Mouse (Mus musculus): Measurements from ENCODE around the gene Stard7.
"Not testable (repeated sequence)": the region's sequence is repeated elsewhere in the genome, so short reads cannot be mapped to it uniquely, and the experiment has no call there.

Stard7 gene

DNA sequence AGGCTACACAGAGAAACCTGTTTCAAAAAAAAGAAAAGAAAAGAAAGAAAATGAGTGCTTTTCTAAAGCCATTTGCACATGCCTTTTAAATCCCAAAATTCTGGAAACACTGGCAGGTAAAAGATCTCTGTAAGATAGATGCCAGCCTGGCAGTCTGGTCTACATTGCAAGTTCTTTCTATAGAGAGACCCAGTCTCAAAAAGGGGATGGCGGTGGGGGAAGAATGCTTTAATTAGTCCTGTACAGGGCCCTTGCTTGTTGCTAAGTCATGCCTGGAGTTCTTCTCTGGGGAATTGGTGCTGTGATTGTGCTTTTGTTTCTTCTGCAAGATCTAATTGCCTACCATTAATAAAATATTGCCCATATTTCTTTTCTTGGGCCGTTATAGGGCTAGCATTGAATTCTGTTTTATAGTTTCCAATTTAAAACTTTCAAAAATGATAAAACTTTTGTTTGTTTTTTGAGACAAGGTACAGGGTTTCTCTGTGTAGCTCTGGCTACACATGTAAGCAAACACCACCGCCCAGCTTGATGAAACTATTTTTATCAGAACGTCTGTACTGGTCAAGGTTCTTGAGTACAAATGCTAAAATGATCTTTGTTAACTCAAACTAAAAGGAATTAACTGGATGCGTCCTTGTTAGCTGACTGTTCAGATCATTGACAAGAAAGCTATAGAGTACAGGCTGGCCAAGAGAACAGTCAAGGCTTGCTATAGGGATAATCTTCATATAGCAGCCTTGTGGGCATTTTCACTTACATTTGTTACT lies 5.7 kb downstream of the Stard7 start:
- no peak for DNase-seq (ENCODE audit: low spot score in 2 of 2)

DNA sequence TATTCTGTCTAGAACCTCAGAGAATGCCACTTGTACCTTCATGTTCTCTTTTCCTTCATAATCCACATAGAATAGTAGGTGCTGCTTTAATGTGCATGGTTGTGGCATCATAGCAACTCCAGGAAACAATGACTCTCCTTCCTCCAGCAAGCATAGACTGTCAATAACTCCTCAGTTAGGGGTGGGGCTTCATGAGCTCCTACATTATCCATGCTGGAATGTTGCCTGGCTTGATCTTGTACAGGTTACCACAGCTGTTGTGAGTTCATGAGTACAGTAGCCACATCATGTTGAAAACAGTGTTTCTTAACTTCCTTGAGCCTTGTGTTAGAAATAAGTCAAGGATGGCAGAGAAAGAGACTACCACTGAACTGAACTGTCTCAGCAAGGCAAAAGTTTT lies 8.1 kb downstream of the Stard7 start:
- DNase-seq (ENCODE audit: low spot score in 2 of 2): no peak

DNA sequence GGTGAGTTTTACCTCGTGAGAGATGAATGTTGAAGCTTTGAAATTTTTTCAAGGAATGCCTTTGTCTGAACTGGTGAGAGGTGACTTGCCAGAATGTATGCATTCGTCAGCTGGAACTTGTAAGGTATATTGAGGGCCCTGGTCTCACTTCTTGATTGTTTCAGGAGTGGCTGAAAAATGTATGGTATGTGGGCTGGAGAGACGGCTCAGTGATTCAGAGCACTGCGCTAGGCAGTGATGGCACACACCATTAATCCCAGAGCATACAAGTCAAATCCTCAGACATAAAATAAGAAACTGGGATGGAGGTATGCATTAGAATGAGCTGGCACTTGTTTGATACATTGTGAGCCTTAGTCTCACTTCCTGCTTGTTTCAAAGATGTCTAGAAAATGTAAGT lies 22.2 kb downstream of the Stard7 start:
- DNase-seq (ENCODE audit: low spot score in 2 of 2): no peak

DNA sequence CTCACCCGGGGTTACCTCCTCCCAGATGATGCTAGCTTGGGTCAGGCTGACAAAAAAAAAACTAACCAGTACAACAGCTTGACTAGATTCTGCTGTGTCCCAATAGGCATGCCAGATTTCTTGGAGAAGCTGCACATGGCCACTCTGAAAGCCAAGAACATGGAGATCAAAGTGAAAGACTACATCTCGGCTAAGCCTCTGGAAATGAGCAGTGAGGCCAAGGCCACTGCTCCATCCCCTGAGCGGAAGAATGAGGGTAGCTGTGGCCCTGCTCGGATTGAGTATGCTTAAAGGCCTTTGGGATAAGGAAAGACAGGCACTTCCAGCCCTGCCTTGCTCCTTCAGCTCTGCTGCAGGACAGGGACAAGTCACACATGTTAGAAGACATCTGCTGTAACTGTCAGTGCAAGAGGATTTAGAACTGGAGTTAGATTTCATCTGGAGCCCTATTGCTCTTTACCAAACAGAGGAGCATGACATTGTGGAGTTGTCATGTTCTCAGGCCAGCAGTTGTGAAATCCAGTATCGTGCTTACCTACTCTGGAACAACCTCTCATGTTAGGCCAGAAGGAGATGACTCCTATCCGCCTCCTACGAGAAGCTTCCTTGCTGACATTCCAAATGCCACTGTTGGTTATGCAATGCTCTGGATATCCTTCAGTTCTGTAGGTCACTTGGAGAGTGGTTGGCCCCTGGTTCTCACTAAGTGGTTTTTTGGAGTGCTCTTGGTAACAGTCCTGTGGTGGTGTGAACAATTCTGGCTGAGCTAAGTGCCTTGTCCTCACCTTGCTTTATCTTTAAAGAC lies 27.2 kb downstream of the Stard7 start:
- DNase-seq (ENCODE audit: low spot score in 2 of 2): no peak

DNA sequence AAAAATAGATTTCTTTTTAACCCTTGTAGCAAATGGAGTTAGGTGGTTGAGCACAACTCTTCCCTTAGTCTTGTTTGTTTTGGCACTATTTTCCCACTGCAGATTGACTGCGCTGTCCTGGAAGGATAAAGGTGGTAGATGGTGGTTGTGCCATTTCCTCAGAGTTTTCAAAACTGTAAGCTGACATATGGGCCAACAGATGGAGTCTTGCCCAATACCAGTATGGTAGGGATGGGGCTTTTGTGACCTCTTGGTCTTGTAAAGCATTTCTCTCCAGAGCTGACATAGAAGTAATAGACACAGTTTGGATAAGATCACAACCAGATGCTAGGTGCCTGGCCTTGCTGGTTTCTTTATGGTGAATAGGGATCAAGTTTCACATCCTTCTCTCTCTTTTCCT lies 28.0 kb downstream of the Stard7 start:
- DNase-seq (ENCODE audit: low spot score in 2 of 2): no peak

DNA sequence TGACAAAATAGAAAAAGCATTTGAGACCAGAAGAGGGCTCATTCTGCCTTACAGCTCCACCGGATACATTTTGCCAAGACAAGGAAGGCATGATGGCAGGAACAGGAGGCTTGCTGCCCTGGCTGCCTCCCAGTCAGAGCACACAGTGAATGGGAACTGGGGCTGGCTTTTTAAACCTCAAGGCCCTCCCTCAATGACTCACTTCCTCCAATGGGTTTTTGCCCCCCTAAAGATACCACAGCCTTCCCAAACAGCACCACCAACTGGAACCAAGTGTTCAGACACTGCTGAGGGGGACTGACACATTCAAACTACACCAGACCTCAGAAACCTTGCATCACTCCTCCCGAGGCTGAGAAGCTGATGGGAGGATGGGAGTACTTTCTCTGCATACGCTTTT lies 30.7 kb downstream of the Stard7 start:
- no peak for DNase-seq (ENCODE audit: low spot score in 2 of 2)

DNA sequence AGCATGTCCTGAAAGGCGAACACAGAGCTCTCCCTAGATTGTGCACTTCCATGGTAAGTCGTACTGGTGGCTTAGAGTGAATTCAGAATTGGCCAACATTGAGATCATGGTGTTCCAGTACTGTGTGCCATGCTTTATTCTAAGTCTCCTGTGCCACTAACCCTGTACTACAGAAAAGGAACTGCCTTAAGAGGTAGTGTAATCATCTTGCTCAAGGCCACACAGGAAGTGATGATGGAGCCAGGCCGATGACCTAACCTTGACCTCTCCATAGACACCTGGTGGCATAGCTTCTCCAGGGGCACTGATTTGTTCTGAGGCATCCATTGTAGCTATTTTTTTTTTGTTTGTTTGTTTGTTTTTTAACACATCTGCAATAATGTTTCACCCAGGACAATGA lies 31.9 kb downstream of the Stard7 start:
- DNase-seq (ENCODE audit: low spot score in 2 of 2): no peak

DNA sequence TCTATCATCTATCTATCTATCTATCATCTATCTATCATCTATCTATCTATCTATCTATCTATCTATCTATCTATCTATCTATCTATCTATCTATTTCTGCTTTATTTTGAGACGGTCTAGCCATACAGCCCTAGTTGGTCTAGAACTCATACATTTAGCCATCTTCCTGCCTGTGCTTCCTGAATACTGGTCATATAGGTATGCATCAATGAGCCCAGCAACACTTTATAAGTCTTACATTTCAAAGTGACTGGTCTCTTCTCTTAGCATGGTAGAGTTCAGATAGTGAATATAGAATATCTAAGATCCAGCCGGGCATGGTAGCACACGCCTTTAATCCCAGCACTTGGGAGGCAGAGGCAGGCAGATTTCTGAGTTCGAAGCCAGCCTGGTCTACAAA lies 34.2 kb downstream of the Stard7 start:
- not testable (repeated sequence) for DNase-seq (ENCODE audit: low spot score in 2 of 2)

DNA sequence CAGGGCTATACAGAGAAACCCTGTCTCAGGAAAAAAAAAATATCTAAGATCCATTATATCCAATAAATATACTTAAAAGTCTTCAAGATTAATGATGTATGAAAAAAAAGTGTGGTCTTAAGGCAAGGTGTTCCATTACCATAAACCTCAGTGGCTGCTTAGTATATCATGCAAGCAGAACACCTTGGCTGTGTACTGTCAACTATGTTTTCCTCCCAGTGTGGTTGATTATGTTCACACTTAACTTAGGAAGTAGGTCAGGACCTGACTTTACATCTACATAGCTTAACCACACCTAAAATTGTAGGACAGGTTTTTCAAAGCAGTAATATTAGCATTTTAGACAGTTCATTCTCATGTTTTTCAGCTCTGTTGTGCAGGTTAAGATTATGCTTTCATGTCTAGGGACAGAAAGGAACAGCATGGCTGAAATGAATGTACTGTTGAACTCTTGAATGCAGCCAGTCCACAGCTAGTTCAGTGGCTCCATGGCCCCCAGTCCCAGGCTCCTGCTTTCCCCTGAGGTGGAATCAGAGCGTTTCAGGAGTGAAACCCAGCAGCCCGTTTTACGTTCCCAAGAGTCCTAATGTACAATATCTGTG lies 34.7 kb downstream of the Stard7 start:
- no peak for DNase-seq (ENCODE audit: low spot score in 2 of 2)

DNA sequence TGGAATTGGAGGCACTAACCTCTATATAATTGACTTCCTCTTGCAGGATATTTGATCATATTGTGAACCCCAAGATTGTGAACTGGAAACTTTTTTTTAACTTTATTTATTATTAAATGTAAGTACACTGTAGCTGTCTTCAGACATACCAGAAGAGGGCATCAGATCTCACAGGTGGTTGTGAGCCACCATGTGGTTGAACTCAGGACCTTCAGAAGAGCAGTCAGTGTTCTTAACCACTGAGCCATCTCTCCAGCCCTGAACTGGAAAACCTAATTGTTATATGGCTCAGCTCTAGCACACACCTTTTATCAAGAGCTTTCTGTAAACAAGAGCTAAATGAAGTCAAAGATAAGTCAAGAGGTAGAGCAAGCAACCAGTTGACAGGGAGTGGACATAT lies 36.1 kb downstream of the Stard7 start:
- DNase-seq (ENCODE audit: low spot score in 2 of 2): no peak

DNA sequence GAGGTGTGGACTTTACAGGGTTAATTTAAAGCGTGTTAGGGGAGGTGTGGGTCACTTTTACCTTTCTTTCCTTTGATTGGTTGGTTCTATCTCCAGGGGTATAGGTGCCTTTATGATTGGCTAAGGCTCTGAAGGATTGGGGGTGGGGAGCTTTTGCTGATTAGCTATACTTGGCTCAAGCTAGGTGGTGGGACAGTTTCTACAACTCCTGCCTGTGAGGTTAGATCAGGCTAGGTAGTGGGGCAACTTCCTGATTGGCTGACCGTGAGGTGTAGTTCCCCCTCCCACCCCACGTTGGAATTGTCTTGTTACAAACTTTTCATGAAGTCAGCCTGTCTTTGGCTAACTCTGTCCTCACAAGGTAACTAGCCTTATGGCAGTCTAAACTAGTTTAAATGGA lies 37.2 kb downstream of the Stard7 start:
- no peak for DNase-seq (ENCODE audit: low spot score in 2 of 2)

DNA sequence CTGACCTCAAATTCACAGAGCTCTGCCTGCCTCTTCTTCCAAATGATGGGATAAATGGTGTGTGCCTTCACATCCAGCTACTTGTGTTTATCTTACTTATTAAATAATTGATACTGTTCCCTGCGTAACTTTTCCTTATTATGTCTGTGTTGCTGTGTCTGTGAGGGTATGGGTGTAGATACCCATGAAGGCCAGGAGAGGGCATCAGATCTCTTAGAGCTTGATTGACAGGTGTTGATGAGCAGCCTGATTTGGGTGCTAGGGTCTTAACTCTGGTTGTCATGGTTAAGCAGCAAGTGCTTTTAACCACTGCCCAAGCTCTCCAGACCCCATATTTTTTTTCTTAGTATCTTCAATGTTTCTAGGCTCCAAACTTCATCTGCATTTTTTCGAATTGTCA lies 38.6 kb downstream of the Stard7 start:
- DNase-seq (ENCODE audit: low spot score in 2 of 2): no peak

DNA sequence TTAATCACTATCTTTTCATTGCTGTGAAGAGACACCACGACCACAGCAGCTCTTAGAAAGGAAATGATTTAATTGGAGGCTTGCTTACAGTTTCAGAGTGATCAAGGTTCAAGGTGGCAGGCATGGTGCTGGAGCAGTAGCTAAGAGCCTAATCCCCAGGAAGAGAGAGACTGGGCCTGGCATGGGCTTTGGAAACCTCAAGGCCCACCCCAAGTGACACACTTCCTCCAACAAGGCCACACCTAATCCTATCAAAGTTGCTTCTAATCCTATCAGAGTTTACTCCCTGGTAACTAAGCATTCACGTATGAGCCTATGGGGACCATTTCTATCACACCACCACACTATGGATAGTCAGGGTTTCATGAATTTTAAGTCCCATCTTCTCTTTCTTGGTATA lies 40.2 kb downstream of the Stard7 start:
- DNase-seq (ENCODE audit: low spot score in 2 of 2): no peak

DNA sequence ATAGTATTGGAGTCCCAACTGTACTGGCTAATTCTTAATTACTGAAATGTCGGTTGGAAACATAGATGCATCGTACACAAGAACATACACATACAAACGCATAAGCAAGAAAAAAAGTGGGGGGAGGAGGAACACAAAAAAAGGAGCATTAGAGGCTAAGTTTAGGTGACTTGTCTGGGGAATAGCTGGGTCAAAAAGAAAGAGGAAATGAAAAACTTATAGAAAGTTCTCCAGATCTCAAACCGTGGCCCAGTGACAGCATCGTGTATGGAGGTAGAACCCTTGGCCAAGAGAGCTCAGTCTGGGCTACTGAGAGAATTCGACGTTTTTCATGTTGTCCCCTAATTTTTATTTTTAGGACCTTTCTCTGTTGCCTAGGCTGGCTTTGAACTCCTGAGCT lies 40.7 kb downstream of the Stard7 start:
- no peak for DNase-seq (ENCODE audit: low spot score in 2 of 2)

DNA sequence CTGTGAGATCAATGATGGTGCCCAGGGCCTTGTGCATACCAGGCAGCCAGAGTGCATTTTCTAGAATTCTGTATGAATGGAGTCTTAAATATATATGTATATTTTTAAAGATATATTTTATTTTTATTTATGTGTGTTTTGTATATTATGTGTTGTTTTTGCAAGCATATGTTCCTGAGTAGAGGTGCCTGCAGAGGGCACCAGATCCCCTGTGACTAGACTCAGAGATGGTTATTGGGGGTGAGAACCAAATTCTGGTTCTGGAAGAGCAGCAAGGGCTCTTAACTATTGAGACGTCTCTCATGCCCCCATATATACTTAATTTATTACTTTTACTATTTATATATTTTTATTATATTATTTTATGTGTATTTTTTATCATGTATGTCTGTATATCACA lies 41.2 kb downstream of the Stard7 start:
- no peak for DNase-seq (ENCODE audit: low spot score in 2 of 2)

DNA sequence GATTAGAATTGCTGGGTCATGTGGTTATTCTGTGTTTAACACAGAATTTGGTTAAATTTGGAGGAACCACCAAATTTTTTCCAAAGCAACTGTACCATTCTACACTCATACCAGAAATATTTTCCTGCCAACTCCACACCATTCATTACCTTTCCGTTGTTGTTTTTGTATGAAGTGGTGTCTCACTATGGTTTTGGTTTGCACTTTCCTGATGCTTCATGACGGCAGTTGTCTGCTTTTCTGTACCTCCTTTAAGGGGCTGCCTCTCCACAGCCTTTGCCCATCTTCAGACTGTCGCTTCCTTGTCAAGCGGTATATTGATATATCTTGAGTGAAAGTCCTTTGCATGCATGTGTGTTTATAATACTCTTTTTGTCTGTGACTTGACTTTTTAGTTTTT lies 42.8 kb downstream of the Stard7 start:
- no peak for DNase-seq (ENCODE audit: low spot score in 2 of 2)

DNA sequence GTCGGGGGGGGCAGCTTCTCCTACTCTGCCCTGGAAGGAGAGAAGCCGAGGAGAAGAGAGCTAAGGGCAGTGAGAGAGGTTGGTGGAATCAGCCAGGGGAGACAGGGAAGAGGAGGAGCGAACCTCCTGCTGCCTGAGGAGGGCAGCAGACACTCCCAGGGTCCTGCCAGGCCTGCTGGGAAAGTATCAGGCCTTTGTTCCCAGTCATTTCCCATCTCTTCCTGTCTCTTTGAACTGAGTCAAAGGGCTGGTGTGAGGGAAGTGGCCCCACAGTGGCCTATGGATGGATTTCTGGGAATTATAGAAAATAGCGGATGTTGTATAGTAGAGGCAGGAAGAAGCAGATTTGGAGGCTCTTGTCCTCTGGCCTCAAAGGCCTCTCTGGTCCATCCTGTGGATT lies 43.9 kb downstream of the Stard7 start:
- no peak for DNase-seq (ENCODE audit: low spot score in 2 of 2)

DNA sequence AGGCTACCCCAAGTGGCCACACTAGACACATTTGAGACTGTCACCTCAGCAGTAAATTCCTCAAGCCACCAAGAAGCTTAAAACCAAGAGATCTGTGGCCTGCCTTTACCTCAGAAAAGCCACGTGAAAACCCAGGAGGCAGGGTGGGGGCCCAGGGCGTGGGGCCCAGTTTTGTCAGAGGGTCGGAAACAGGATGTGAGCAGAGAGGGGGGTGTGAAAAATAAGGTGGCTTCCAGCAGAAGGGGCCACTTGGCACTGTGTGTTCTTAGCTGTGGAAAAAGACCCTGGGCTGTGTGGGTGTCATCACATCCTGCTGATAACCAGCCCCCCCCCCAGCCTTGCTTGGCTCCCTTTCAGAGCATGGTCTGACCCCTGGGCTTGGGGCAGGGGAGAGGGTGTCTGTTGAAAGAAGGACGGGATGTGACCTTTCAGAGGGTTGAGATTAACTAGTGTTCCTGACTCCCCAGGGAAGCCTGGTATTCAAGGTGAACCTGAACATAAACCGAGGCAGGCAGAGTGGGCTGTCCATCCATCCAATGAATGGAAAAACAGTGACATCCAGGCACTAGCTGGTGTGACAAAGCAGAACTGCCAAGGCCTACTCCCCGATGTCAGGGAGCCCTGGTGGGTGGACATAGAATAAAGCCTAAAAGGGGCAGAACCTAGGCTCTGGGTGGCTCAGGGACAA lies 44.6 kb downstream of the Stard7 start:
- no peak for DNase-seq (ENCODE audit: low spot score in 2 of 2)

DNA sequence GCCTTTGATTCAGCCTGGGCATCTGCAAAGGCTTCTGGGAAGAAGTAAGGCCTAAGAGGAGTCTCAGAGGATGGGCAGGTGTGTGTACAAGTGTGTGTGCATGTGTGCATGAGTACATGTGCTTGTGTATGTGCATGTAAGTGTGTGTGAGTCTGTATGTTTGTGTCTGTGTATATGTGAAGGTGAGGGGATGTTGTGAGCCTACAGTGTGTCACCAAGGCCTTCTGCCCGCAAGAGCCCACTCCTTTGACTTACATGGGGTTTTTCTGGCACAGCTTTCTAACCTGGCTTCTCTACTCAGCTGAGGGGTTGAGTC lies 45.1 kb downstream of the Stard7 start:
- DNase-seq (ENCODE audit: low spot score in 2 of 2): no peak

DNA sequence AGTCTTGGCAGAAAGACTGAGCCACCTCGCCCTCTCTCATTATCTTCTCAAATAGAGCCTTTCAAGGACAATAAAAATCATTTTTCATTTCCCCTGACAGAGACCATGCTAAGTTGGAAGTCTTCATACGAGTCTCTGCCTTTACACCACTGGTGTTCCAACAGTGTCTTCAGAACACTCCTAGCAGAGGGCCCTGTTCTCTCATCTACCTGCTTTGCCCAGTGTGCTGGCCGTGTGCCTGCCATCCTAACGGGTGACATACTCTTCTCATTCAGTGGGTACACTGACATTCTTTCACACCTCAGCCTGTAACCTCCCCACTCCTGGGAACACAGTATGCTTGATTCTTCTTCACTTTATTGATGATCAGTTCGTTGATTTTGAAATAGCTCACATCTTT lies 46.4 kb downstream of the Stard7 start:
- no peak for DNase-seq (ENCODE audit: low spot score in 2 of 2)

DNA sequence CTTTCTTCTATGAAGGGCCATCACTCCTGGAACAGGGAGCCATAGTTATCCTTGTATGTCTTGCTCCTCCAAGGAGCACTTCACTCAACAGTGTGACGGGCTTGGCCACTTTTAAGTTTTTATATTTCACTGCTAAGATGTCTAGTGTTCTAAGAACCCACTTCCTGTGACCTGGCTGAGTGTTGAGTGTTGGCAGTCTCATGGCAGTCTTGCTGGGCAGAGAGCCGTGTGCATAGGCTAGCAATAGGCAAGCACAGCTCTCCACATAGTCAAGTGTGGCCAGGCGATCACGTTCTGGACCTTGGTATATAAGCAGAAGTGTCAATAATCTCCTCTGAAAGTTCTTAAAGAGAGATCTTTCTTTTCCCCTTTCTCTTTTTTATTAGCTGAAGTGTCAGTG lies 48.1 kb downstream of the Stard7 start:
- DNase-seq (ENCODE audit: low spot score in 2 of 2): no peak

DNA sequence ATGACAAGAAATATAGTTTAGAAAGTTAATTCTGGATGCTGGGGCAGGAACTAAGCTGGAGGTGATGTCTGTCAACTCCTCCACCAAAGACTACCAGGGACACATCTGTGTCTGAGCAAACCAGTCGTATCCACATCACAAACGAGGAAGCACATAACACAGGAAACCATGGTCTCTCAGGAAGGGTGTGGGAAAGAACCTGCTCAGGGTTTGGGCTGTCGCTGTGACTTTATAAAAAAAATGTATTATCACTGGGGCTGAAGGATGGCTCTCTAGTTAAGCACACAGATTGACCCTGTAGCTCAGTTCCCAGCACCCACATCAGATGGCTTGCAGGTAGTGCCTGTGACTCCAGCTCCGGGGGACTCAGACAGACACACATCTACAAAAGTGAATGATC lies 49.1 kb downstream of the Stard7 start:
- no peak for DNase-seq (ENCODE audit: low spot score in 2 of 2)
